Mouse (Mus musculus): Measurements from ENCODE around the gene Slco6d1.
"Not testable (repeated sequence)": the region's sequence is repeated elsewhere in the genome, so short reads cannot be mapped to it uniquely, and the experiment has no call there.

The Slco6d1 gene

GRCm38 (mm10) chr1:98420824-98421223 lies at the start of gene Slco6d1:
TSS of gene Slco6d1 (plus strand) at chr1:98421124.
- DNase-seq (ENCODE audit: low spot score in 2 of 2): no peak

GRCm38 (mm10) chr1:98392001-98392400 lies 28.9 kb upstream of the Slco6d1 start:
- no peak for DNase-seq (ENCODE audit: low spot score in 2 of 2)

GRCm38 (mm10) chr1:98447929-98448328 lies 27.0 kb downstream of the Slco6d1 start:
- no peak for DNase-seq (ENCODE audit: low spot score in 2 of 2)

- not testable (repeated sequence) for DNase-seq (ENCODE audit: low spot score in 2 of 2)
Measured at GRCm38 (mm10) chr1:98459224-98459623, 38.3 kb downstream of the Slco6d1 start.

GRCm38 (mm10) chr1:98476381-98476780 lies 55.5 kb downstream of the Slco6d1 start:
- DNase-seq (ENCODE audit: low spot score in 2 of 2): not testable (repeated sequence)

- no peak for DNase-seq (ENCODE audit: low spot score in 2 of 2)
Measured at GRCm38 (mm10) chr1:98479243-98479642, 58.3 kb downstream of the Slco6d1 start.

GRCm38 (mm10) chr1:98505982-98506381 lies 85.1 kb downstream of the Slco6d1 start:
- no peak for DNase-seq (ENCODE audit: low spot score in 2 of 2)

GRCm38 (mm10) chr1:98522977-98523376 lies 102.1 kb downstream of the Slco6d1 start:
- no peak for DNase-seq (ENCODE audit: low spot score in 2 of 2)

- DNase-seq (ENCODE audit: low spot score in 2 of 2): no peak
Measured at GRCm38 (mm10) chr1:98523537-98523936, 102.6 kb downstream of the Slco6d1 start.

GRCm38 (mm10) chr1:98528368-98528767 lies 107.4 kb downstream of the Slco6d1 start:
- DNase-seq (ENCODE audit: low spot score in 2 of 2): not testable (repeated sequence)

GRCm38 (mm10) chr1:98545372-98545771 lies 124.4 kb downstream of the Slco6d1 start:
- DNase-seq (ENCODE audit: low spot score in 2 of 2): no peak

- DNase-seq (ENCODE audit: low spot score in 2 of 2): no peak
Measured at GRCm38 (mm10) chr1:98554388-98554787, 133.5 kb downstream of the Slco6d1 start.

GRCm38 (mm10) chr1:98565701-98566100 lies 144.8 kb downstream of the Slco6d1 start:
- no peak for DNase-seq (ENCODE audit: low spot score in 2 of 2)

Measured in left cerebral cortex, adult 9 months (tissue).